Mouse (Mus musculus): Measurements from ENCODE around the gene Trim59.

Gene Trim59

GRCm38 (mm10) chr3:69004437-69005337, 39.9 kb downstream of the Trim59 start, which contains the start of the genes Ift80 and Smc4:
Ift80 (minus strand) TSS chr3:69004570.
Smc4 (plus strand) TSS chr3:69004738.
- DNase-seq = peak; percentile 95

- no peak for DNase-seq
These were observed 40.5 kb downstream of the Trim59 start for GRCm38 (mm10) chr3:69004055-69004436.

DNA sequence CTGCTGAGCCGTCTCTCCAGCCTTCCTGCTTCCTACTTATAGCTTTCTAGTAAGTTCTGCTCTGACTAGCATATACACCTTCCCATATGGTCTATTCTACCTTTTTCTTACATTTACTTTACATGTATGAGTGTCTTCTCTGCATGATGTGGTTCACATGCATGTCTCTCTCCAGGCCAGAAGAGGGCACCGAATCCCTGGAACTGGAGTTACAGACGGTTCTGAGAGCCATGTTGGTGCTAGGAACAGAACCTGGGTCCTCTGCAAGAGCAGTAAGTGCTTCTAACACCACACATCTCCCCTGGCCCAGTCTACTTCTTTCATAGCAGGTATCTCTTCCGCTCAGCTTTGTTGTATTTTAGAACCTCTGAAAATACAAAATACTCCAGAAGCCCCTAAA, 41.8 kb downstream of the Trim59 start:
- DNase-seq = no peak

DNA sequence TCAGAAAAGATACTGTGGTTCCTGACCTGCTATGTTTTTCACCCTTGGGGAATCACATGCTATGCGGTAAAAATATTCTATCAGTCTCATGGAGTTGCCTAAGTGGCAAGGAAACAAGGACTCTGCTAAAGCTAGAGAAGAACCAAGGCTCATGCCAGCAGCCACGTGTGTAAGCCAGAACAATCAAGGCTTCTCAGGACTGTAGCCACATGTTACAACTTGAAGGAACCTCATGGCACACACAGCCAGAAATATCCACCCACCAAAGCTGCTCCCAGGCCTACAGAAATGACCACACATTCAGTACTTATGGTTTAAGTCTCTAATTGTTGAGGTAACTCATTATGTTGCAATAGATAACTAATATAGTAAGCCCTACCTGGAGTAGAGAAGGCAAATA, 58.0 kb downstream of the Trim59 start:
- DNase-seq = no peak

Measured in right cerebral cortex, postnatal 14 days (tissue).